Mouse (Mus musculus): ENCODE results near the gene Gps1.
"Not testable (repeated sequence)": the region's sequence is repeated elsewhere in the genome, so short reads cannot be mapped to it uniquely, and the experiment has no call there.

Gene Gps1

DNA sequence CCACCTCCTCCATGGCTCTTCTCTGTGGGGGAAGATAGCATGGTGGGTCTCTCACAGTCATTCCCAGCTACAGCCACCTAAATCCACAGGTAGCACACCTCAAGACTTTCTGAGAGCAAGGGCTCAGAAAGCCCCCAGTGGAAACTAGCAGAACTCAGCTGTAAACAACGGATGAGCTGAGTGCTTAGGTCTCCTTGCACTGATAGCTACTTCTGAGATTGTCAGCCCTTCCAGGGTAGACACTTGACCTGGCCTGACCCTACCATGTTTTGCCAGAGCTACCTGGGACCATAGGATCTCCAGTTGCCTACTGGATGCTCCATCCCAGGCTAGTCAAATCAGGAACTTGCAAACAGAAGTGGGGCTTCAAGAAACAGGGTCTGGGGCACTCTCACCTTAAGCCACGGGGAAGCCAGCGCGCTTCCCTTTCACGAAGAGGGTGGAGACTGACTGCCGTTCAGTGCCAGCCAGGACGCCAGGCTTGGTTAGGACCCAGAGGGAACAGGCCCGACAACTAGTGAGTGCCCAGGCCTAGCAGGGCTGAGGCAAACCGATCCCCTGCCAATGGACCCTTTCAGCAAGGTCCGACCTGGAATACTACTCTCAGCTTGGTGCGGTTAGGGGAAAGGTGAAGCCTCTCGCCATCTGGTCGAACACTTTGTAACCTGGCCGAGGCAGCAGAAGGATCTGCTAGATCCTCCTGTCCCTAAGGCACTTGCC, 38.9 kb downstream of the Gps1 start:
- DNase-seq (ENCODE audit: low read depth), result no peak

DNA sequence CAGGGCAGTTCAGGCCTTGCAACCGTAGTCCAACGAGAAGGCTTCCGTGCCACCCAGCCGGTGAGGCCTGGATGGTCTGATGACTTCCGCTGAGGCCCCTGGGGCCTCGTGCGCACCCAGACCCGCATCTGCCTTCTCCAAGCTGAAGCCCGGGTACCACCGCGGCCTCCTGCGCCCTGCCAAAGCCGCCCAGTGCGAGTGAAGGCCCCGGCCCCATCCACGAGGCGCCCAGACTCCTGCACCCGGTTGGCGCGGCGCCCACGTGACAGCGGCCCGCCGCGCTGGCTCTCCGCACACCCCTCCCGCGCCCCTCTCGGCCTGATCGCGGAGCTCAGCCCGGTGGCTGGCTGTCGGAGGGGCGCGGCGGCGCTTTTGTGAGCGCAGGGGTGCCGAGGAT, 39.5 kb downstream of the Gps1 start:
- peak; percentile 32 for DNase-seq (ENCODE audit: low read depth)

DNA sequence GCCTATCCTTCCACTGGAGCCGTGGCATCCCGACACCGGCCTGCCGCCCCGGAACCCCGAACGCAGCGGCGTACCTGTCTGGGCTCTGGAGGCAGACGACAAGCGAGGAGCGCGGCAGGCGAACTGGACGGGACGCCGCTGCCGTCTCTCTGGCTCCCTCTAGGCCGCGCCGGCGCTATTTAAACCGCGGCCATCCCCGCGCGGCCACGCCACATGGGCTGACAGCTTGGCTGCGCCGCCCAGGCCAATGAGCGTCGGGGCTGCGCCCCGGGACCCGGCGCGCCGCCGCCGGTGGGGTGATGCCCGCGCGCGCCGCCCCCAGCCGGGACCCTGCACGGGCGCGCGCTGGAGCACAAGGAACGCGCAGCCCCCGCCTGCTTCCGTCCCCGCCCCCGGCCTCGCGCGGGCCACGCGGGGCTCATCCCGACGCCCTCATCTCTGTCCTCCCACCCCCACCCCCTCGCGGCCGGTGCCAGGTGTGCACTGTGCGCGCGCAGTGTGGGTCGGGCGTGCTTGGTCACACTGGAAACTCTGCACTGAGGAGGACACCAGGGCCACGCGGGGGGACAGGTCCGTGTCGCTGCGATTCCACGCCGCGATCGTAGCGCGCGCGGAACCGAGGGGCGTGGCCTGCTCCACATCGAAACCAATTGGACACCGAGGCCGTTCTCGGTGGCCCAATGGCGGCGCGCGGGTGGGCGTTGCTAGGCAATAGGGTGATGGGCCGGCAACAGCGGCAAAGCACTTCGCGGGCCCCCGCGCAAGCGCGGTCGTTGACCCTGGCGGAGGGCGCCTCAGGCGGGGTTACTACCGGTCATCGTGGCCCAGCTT, 40.1 kb downstream of the Gps1 start, which contains the start of gene Fasn:
Gene Fasn, minus strand, starts transcription at position 592 of the 831 bp plus-strand sequence.
- peak; percentile 84 for DNase-seq (ENCODE audit: low read depth)

DNA sequence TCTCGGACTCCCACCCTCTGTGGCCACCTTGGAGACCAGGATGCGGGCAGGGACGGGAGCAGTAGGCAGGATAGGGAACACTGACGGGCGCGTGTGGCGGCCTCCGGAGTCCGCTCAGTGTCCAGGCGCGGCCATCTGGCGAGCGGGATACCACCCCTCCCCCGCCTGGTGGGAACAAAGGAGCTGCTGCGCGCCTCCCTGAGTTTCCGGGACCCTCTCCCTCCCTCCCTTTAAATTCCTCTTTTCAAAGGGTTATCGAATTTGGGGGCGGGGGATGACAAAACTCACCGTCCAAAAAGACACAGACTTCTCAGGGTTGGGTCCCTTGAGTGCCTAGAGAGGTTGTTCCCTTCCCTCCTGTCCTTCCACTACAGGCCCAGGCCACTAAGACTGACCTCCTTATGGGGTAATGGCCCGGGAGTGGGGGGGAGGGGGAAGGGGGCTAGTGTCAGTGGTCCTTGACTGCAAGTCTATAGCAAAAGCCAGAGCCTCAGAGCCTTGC, 40.8 kb downstream of the Gps1 start:
- no peak for DNase-seq (ENCODE audit: low read depth)

DNA sequence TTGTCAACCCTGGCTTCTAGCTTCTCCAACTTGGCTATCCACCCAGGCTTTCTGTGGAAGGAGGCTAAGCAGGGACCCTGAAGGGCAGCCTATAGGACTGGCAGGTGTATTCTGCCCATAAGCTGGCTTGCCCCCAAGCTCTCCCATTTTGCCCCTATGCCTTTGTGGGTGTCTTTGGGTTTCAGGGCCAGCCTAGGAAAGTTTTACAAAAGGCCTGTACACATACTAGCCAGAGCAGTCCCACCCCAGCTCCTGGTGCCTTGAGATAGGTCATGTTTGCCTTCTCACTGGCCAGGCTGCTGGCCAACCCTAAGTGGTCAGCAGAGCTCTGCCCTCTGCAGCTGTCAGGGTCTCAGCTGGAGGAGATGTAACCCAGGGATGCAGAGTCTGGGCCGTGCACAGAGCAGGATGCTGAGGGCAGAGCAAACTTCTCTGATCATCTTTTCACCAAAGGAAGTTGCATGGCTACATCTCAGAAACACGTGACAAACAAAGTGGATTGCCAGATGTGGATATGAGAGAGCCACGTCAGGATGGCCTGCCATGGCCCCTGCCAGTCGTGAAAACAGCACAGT, 41.3 kb downstream of the Gps1 start:
- no peak for DNase-seq (ENCODE audit: low read depth)

DNA sequence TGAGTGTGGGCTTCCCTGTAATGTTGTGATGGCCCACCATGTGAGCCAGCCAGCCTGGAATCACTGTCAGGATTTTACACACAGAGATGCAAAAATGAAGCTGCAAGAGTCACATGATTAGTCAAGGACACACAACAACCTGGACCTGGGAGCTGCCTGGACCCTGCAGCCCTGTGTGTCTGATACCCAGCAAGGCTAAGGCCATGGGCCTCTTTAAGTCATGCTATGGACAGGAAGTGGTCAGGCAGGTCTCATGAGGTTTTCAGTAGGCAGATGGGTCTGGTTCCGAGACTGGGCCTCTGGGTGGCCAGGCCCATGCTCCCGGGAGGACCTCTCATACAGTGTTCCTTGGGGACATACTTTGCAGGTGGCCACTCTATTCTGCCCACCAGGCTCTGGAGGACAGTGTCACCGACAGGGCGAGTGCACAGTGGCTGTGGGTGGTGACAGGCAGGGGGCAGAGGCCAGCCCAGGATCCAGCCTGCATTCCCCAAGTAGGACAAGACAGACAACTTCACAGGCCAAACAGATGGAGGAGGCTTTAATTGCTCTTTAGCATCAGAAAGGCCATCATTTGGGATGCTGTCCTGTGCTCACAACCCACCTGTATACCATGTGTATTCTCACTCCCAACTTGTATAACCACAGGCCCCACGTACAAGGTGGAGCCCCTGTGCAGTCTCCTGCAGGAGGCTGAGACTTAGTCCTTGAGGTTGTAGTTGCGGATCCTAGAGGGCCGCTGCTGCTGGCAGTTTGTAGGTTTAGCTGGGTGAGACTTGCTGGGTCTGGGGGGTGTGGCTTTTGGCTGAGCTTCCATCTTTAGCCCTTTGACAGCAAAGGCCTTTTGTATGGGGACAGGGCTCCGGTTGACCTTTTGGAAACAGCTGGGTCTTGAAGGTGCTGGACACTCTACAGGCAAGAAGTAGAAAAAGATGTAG, 42.2 kb downstream of the Gps1 start:
- DNase-seq (ENCODE audit: low read depth), result no peak

DNA sequence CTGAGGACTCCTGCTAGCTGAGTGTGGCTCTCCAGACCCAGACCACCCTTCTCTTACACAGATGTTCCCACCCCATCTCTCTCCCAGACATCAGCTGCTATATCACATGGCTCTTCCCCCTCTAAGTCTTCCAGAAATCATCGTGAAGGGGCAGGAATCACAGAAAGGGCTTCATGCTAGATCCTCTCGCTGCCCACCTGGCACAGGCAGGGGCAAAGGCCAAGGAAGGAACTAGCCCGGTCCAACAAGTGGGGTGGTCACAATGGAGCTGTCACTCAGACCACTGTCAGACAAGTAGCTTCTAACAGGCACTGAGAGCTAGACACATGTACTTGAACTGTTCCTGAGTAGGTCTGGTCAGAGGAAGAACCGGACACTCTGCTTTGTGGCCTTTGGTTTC, 44.3 kb downstream of the Gps1 start:
- no peak for DNase-seq (ENCODE audit: low read depth)

DNA sequence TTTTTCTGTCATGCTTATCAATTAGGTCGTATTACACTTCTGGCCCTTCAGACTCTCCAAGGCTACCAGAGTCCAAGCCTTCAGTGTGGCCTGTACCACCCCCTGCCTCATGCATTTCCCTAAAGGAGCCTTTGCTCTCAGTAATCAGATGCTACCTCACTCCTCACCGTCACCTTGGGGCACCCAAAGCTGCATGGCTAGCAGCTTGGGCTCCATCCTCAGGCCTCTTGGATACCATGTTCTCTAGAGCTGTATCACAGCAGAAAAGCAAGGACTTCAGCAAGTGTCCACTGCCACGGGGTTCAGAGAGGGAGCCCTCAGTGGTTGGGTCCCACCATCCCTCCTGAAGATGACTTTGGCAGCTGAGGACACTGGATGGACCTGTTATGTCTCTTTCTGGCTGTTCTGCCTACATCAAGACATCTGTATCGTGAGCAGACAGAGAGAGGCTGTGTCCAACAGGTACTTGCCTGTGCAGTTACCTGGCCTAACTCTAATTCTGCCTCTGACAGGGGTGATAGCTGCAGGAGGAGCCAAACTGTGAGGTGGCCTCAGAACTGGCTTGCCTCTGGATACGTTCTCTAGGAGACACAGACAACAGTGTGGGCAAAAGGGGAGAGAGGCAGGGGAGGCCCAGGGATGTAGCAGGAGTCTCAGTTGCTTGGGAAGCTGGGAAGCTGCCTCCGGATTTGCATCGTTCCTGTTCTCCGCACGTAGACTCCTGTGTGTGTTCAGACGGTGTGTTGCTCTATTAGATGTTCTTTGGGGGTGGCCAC, 45.9 kb downstream of the Gps1 start:
- DNase-seq (ENCODE audit: low read depth), result no peak

DNA sequence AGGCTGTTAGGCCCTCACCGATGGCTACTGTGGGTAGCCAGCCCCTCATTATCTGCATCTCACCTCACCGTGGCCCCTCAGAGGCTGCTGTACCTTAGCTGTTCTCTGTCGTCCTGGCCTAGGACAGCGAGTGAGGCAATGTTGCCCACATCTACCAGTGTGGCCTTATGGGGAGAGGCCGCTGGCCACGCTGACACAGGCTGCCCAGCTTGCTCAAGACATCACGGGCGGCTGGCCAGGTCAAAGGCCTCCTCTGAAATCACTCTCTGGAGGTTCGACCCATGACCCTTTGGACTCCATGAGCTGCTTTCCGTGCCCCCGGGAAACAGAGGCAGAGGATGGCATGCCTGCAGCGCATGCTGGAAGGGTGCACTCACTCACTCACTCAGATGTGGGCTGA, 46.6 kb downstream of the Gps1 start:
- DNase-seq (ENCODE audit: low read depth), result no peak

DNA sequence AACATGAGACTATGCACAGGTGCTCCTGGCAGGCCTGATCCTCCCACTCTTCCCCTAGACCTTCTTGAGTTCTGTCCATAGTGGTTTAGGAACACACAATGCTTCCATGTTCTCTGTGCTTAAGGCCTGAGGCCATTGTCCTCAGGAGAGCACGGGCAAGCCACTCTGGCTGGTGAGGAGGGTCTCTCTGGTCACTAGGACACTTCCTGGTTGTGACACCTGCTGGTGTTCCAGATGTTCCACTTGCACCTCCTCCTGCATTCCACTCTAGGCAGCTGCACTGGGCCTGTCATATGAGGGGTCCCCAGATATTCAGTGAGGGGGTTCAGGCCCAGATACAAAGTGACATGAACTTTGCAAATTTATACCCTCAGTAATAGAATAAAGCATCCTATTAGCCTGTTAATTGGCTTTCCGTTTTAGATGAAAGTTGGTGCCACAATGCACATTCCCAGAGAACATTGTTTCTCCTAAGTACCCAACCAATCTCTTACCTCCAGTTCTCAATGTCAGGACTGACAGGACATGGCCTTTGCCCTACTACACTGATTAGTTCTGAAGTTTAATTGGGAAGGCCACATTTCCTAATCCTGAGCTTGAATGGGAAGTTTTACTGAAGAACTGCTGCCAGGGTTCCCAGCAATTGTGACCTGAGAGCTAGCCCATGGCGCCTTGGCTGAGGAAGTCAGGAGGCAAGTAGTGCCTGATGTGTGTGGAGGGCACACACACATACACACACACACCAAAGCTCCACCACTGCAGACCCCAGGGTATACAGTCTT, 47.8 kb downstream of the Gps1 start:
- no peak for DNase-seq (ENCODE audit: low read depth)

DNA sequence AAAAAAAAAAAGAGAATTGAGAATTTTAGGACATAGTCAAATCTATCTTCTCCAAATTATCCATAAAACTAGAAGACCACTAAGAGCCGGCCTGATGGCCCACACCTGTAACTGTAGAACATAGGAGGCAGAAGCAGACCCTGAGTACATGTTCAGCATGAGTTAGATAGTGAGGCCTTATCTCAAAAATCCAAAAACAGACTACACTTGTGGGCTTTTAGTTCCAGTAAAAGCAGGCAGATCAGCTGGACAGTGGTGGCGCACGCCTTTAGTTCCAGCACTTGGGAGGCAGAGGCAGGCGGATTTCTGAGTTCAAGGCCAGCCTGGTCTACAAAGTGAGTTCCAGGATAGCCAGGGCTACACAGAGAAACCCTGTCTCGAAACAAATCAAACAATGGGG, 48.9 kb downstream of the Gps1 start:
- DNase-seq (ENCODE audit: low read depth), result not testable (repeated sequence)

DNA sequence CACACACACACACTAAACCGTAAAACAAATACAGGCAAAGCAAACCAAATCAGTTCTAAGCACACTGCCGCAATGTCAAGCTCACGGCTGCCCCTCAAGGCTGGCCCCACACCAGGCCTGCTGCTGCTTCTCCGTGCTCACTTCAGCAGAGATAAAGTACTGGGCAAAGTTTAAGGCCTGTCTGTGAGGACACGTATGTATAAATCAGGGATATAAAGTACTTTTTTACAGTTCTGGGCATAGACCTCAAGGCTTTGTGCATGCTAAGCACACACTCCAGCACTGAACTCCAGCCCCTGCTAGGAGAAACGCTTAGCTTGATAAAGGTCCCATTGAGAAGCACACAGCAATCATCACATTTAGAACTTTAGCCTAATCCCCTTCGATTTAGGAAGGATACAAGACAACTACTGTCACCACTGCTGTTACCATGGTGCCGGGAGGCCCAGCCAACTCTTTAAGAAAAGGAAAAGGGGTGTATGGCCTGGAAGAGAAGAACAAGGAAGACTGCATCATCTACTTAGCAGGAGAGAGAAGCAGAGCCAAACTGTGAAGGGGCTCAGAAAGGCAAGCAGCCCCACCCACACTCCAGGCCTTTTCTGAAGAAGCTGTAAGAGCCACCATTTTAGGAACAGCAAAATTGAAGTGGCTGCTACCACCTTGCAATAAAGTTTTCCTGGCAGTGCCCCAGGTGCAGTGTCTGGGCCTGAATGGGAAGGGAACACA, 49.6 kb downstream of the Gps1 start:
- DNase-seq (ENCODE audit: low read depth), result no peak

Measured in c-Kit-positive CD71-negative TER-119-negative erythroid progenitor cells, embryonic 14.5 days (primary cell).